Mouse (Mus musculus) cerebellum, adult 2 months (tissue): ENCODE measurements at regions not wholly inside any gene's neighbourhood (a gene's known extent, or its start where the extent isn't known, plus 50 kb on each side); places are given as distances from the start of the nearest gene placed in this dataset.

ENCODE experiments used
- CTCF ChIP-seq: fragments of 200-500 bp; IDR thresholded peaks from 2 replicates; pipeline ENCODE4 v1.5.1; 2011; ENCODE audit warnings: low read depth, mild to moderate bottlenecking, control low read depth, low read length, moderate library complexity, borderline replicate concordance; ENCODE audit not compliant: insufficient read depth
- POLR2A ChIP-seq: fragments of 200-500 bp; IDR thresholded peaks from 2 replicates; pipeline ENCODE4 v1.6.1; 2011; ENCODE audit warnings: low read length, control low read depth, borderline replicate concordance; ENCODE audit not compliant: insufficient read depth

DNA sequence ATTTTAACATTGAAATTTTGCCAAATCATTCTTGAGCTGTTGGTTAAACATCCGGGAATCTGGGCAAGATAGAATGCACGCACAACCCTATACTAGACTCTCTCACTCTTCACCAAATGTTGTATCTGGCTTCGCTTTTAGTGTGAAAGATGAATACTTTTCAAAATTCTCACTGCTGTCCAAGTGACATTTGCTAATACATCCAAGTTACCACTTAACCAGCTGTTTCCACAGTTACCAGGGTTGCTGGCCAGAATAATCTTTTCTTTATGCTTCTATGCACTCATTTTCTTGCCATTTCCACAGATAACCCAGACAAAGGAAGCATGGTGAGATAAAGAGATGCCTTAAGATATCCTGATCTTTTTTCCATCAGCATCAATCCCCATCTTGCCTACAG, 294.9 kb downstream of the Foxa2 start:
- no peak for TF ChIP-seq POLR2A
- no peak for TF ChIP-seq CTCF
